Comparison of ENCODE assay signal across 8 mouse cellular contexts in the genomic region with DNA sequence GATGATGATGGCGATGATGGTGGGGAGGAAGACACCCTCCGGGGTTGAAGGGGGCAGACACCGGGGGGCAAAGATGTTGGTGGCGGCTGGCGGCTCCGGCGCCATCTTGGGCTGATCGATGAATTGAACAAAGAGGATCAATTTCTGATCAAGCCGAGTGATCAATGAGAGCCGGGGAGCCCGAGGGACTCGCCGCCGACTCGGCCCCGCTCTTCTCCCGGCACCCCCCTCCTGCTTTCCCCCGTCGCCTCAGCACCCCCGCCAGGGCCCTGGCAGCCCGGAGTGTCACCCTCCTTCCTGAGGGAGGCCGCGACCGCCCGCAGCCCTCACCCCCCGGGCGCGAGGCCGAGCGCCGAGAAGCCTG. TPM values are rescaled to one million over a fixed set of nuclear protein-coding genes. Genes with fewer than 3 reads are reported as not detected.
DNase-seq lines count a peak whose midpoint lies in the region; ATAC-seq and TF ChIP-seq lines count a peak whose summit lies in the region.

No protein-coding gene starts in this region.

- H3K79me2 ChIP-seq in macrophage (ENCODE audit: inconsistent target), result peaks cover 49% of the 10 kb centered on the region

- H3K36me3 ChIP-seq in kidney, embryonic 15.5 days, result no peaks in the 10 kb centered on the region
- H3K36me3 ChIP-seq in ES-E14 (ENCODE audit: control insufficient read depth, insufficient read depth, low read length, poor library complexity, severe bottlenecking) (no peaks in the 10 kb centered on the region), macrophage (ENCODE audit: inconsistent target) (no peaks in the 10 kb centered on the region)
- H3K36me3 ChIP-seq in hindbrain, embryonic 10.5 days, result no peaks in the 10 kb centered on the region

- no peak for DNase-seq in kidney, postnatal 10 days
- DNase-seq in B cell, adult 2 months, result peak; percentile 47 to 54
- DNase-seq in ES-E14 (ENCODE audit: low read depth, low spot score), result no peak
- DNase-seq in hindbrain, embryonic 10.5 days (ENCODE audit: low spot score), result no peak
- DNase-seq in natural killer cell, adult 2 months (ENCODE audit: low spot score in 2 of 2), result no peak
- no peak for DNase-seq in adrenal gland, adult 8-10 months

- peak overlapping the region; percentile 88 for H3K9ac ChIP-seq in kidney, embryonic 15.5 days
- peak overlapping the region; percentile 97 for H3K9ac ChIP-seq in ES-E14 (ENCODE audit: insufficient read depth, low read depth, low read length, poor library complexity, severe bottlenecking)

- no peaks in the 10 kb centered on the region for H3K9me3 ChIP-seq in kidney, embryonic 15.5 days (replicated peaks)
- H3K9me3 ChIP-seq in ES-E14 (ENCODE audit: control insufficient read depth, insufficient read depth, low read depth, low read length), result no peaks in the 10 kb centered on the region
- no peaks in the 10 kb centered on the region for H3K9me3 ChIP-seq in hindbrain, embryonic 10.5 days

- peaks cover 10% of the 10 kb centered on the region; the same call in 1 of the 2 replicates for H3K27me3 ChIP-seq in kidney, embryonic 15.5 days
- peaks cover 39% of the 10 kb centered on the region for H3K27me3 ChIP-seq in hindbrain, embryonic 10.5 days (ENCODE audit: insufficient read depth, poor library complexity, severe bottlenecking)

- H3K4me2 ChIP-seq in kidney, embryonic 15.5 days, result peak overlapping the region; percentile 98

- peaks cover 41% of the 10 kb centered on the region for H3K4me1 ChIP-seq in kidney, embryonic 15.5 days
- H3K4me1 ChIP-seq in ES-E14 (ENCODE audit: control insufficient read depth in 2 of 2, insufficient read depth in 2 of 2, low read length in 2 of 2, poor library complexity in 1 of 2), result peaks cover 0 to 3% of the 10 kb centered on the region in 2 experiments; a peak in 1 of 4 replicates
- peaks cover 45% of the 10 kb centered on the region for H3K4me1 ChIP-seq in hindbrain, embryonic 10.5 days (replicated peaks)

- H3K27ac ChIP-seq in kidney, embryonic 15.5 days, result peak overlapping the region; percentile 95
- peak overlapping the region; percentile 69 for H3K27ac ChIP-seq in ES-E14 (ENCODE audit: insufficient read depth, low read depth, low read length, poor library complexity, severe bottlenecking)
- peak overlapping the region; percentile 100 for H3K27ac ChIP-seq in hindbrain, embryonic 10.5 days
- H3K27ac ChIP-seq in macrophage, result peak overlapping the region; percentile 55

- WGBS in kidney, embryonic 15.5 days, result under 1% methylated on average over 31 of the region's 31 CpGs
- WGBS in hindbrain, embryonic 10.5 days, result under 1% methylated on average over 31 of the region's 31 CpGs
- under 1% methylated on average over 17 of the region's 31 CpGs for WGBS in macrophage (ENCODE audit: missing documents)

- peak overlapping the region; percentile 71 for H3K4me3 ChIP-seq in kidney, embryonic 15.5 days (replicated peaks)
- H3K4me3 ChIP-seq in ES-E14 (ENCODE audit: insufficient read depth in 1 of 2, low read depth in 1 of 2, low read length in 2 of 2, poor library complexity in 1 of 2, severe bottlenecking in 1 of 2) (peak overlapping the region; percentile 97 to 99), macrophage (ENCODE audit: inconsistent target) (peak overlapping the region; percentile 56)
- H3K4me3 ChIP-seq in hindbrain, embryonic 10.5 days, result peak overlapping the region; percentile 99

- peak; percentile 52 for ATAC-seq in kidney, embryonic 15.5 days (replicated peaks; ENCODE audit: low FRiP score)

- in situ Hi-C loops in ES-E14 (cut with MboI; ENCODE audit: low sequenced_read_pairs in 2 of 2, unreplicated experiment in 2 of 2), result loop anchor here in 1 of 2 experiments (5.0 kb wide), 1 partner anchor 56 kb away; no protein-coding TSS in a partner anchor

TF ChIP-seq in ES-E14, 5 proteins besides CTCF, POLR2A, EP300 and RAD21:
- TF ChIP-seq MAFK (IDR thresholded peaks at IDR 0.05; ENCODE audit: insufficient read depth, low read depth, low read length) (no peak), CHD2 (IDR thresholded peaks at IDR 0.05; ENCODE audit: low read depth, low read length) (no peak), HCFC1 (IDR thresholded peaks at IDR 0.05; ENCODE audit: borderline replicate concordance, insufficient read depth, low read length) (no peak), ZNF384 (IDR thresholded peaks at IDR 0.05; ENCODE audit: low read depth, low read length) (no peak), ZC3H11A (IDR thresholded peaks at IDR 0.05; ENCODE audit: borderline replicate concordance, low read depth, low read length) (no peak)

RNA-seq across cellular contexts. Expression of a gene that starts 0.5 kb away (rescaled TPM):
- 108 and 110 TPM in 2 replicates for polyA plus RNA-seq in kidney, embryonic 15.5 days (2015; fragmentation: Nextera tagmentation; extraction: Ambion mirVana)
- 22.6 and 23.6 TPM in 2 replicates for total RNA-seq in ES-E14 (2012; rRNA removed)
- polyA plus RNA-seq in hindbrain, embryonic 10.5 days (2016; fragmentation: Nextera tagmentation; extraction: Ambion mirVana), result 90.5 and 109 TPM in 2 replicates
- 100 to 1,000 TPM; 101 to 292 (median 211) TPM for total RNA-seq in macrophage (2018; cell fraction: chromatin; rRNA removed)
- 100 to 1,000 TPM in 13 of 26 experiments, 10 to 100 TPM in 13; 59.0 to 130 (median 88.9) TPM for total RNA-seq in macrophage (2018; cell fraction: cytosol; rRNA removed)
- total RNA-seq in macrophage (2018; cell fraction: nucleus; rRNA removed), result 100 to 1,000 TPM in 13 of 26 experiments, 10 to 100 TPM in 13; 54.0 to 213 (median 107) TPM
- polyA plus RNA-seq in macrophage (2018), result 67.9 to 131 TPM (median 89.9 TPM) in 3 replicates
- total RNA-seq in adrenal gland, adult 8-10 months (2022), result 100 to 1,000 TPM in 2 of 4 experiments, 10 to 100 TPM in 2; 88.2 to 135 (median 105) TPM

Comparison
In these comparisons a context has a peak if more than half of its experiments do, and no peak if none do; other contexts are left out.
1. DNase-seq: peak in B cell, adult 2 months (2 of 2); none in kidney, postnatal 10 days (single experiment), ES-E14 (single experiment), hindbrain, embryonic 10.5 days (single experiment), natural killer cell, adult 2 months (0 of 2) and adrenal gland, adult 8-10 months (single experiment).
2. Peak in every context shown above with its lines, with median percentiles within 50 percentile points of each other: H3K27ac ChIP-seq and H3K4me3 ChIP-seq.